Mouse (Mus musculus) spleen, adult 2 months (tissue): ENCODE data around the gene Cox10.

Experiments used
- CTCF ChIP-seq: fragments of 200-500 bp; IDR thresholded peaks from 2 replicates; pipeline ENCODE4 v1.5.1; 2011; ENCODE audit warnings: mild to moderate bottlenecking, inconsistent platforms; ENCODE audit not compliant: insufficient read depth, insufficient read length, insufficient replicate concordance; ENCODE audit errors: extremely low read depth
- POLR2A ChIP-seq: fragments of 200-500 bp; IDR thresholded peaks from 2 replicates; pipeline ENCODE4 v1.6.1; 2011; ENCODE audit warnings: low read depth, low read length, inconsistent platforms

- TF ChIP-seq CTCF (no peak), POLR2A (no peak)
These were observed 61.1 kb downstream of the Cox10 start for GRCm38 (mm10) chr11:64018165-64018564.
